10 mouse cellular contexts compared by ENCODE assay signal in genomic region chr4:155320281-155321244, GRCm38 (mm10). TPM values are rescaled to one million over a fixed set of nuclear protein-coding genes. Genes with fewer than 3 reads are reported as not detected.
DNase-seq lines count a peak whose midpoint lies in the region; ATAC-seq and TF ChIP-seq lines count a peak whose summit lies in the region.
"Had no signal": no experiment of that assay in that cellular context is flagged by ENCODE, and none has a peak within 500 bp of the region (broad histone marks: within the 10 kb centered on the region; RNA-seq: fewer than 3 reads in every experiment).

No protein-coding gene starts in this region.

- WGBS in heart, embryonic 10.5 days, result 56% methylated on average over 15 of the region's 15 CpGs
- WGBS in midbrain, embryonic 13.5 days, result 56% methylated on average over 15 of the region's 15 CpGs
- WGBS in thymus, adult 2 months, result 64% methylated on average over 15 of the region's 15 CpGs

- TF ChIP-seq POLR2A in thymus, adult 2 months (IDR thresholded peaks at IDR 0.05; ENCODE audit: control insufficient read depth, extremely low read depth, insufficient read depth, low read length, poor library complexity), result no peak

- peaks cover 26% of the 10 kb centered on the region for H3K4me1 ChIP-seq in heart, embryonic 10.5 days
- H3K4me1 ChIP-seq in ES-E14 (ENCODE audit: control insufficient read depth in 2 of 2, insufficient read depth in 2 of 2, low read length in 2 of 2, poor library complexity in 1 of 2), result peaks cover 3 to 8% of the 10 kb centered on the region in 2 experiments; a peak in 1 of 4 replicates
- H3K4me1 ChIP-seq in midbrain, embryonic 13.5 days (replicated peaks), result peaks cover 13% of the 10 kb centered on the region
- 0 out of 2 replicates have a peak, but pooled peaks cover 2% of the 10 kb centered on the region for H3K4me1 ChIP-seq in thymus, adult 2 months (replicated peaks; ENCODE audit: control insufficient read depth, insufficient read depth, low read length)

- intact Hi-C loops in gastrocnemius, postnatal 14 days (cut with DNase I; ENCODE audit: low total_unique reads), result no loop called here

- in situ Hi-C loops in ES-E14 (cut with MboI; ENCODE audit: low sequenced_read_pairs in 2 of 2, unreplicated experiment in 2 of 2), result no loop called here

- H3K4me2 ChIP-seq in midbrain, embryonic 13.5 days (replicated peaks), result peak overlapping the region; percentile 33
- H3K4me2 ChIP-seq: embryonic facial prominence, embryonic 13.5 days had no signal

- peak; percentile 83 for ATAC-seq in midbrain, embryonic 13.5 days

- peaks cover 20% of the 10 kb centered on the region; the same call in 1 of the 2 replicates for H3K27me3 ChIP-seq in heart, embryonic 10.5 days (ENCODE audit: insufficient read depth, poor library complexity, severe bottlenecking)
- no peaks in the 10 kb centered on the region for H3K27me3 ChIP-seq in midbrain, embryonic 13.5 days
- H3K27me3 ChIP-seq in thymus, adult 2 months (ENCODE audit: control insufficient read depth, insufficient read depth, low read length), result no peaks in the 10 kb centered on the region
- H3K27me3 ChIP-seq: embryonic facial prominence, embryonic 13.5 days had no signal

- DNase-seq in heart, embryonic 10.5 days (ENCODE audit: low spot score), result peak; percentile 88
- DNase-seq in heart, adult 11 months, result no peak
- DNase-seq in ES-E14 (ENCODE audit: low read depth, low spot score), result peak; percentile 82
- DNase-seq in cerebellum, adult 8-10 months, result peak; percentile 65
- peak; percentile 37 for DNase-seq in gastrocnemius, postnatal 14 days
- peak; percentile 66 to 71 for DNase-seq in layer of hippocampus, postnatal 10 days (ENCODE audit: low spot score in 2 of 2)
- DNase-seq in thymus, adult 2 months, result peak; percentile 41

- H3K36me3 ChIP-seq in heart, embryonic 10.5 days, result no peaks in the 10 kb centered on the region
- no peaks in the 10 kb centered on the region for H3K36me3 ChIP-seq in ES-E14 (ENCODE audit: control insufficient read depth, insufficient read depth, low read length, poor library complexity, severe bottlenecking)
- no peaks in the 10 kb centered on the region for H3K36me3 ChIP-seq in midbrain, embryonic 13.5 days
- H3K36me3 ChIP-seq in thymus, adult 2 months (ENCODE audit: control insufficient read depth, insufficient read depth, low read length), result no peaks in the 10 kb centered on the region
- H3K36me3 ChIP-seq: embryonic facial prominence, embryonic 13.5 days had no signal

- TF ChIP-seq CTCF in thymus, adult 2 months (IDR thresholded peaks at IDR 0.05; ENCODE audit: borderline replicate concordance, control insufficient read depth, extremely low read depth, insufficient read depth, low read length, poor library complexity), result peak; percentile 76; the same call in 1 of the 2 replicates

- H3K9me3 ChIP-seq in heart, embryonic 10.5 days, result no peaks in the 10 kb centered on the region
- no peaks in the 10 kb centered on the region for H3K9me3 ChIP-seq in ES-E14 (ENCODE audit: control insufficient read depth, insufficient read depth, low read depth, low read length)
- H3K9me3 ChIP-seq in midbrain, embryonic 13.5 days, result no peaks in the 10 kb centered on the region
- H3K9me3 ChIP-seq: embryonic facial prominence, embryonic 13.5 days had no signal

- H3K9ac ChIP-seq in ES-E14 (ENCODE audit: insufficient read depth, low read depth, low read length, poor library complexity, severe bottlenecking), result no peak overlapping the region
- peak overlapping the region; percentile 48 for H3K9ac ChIP-seq in midbrain, embryonic 13.5 days (replicated peaks)
- H3K9ac ChIP-seq: embryonic facial prominence, embryonic 13.5 days had no signal

- peak overlapping the region; percentile 52; the same call in 1 of the 2 replicates for H3K27ac ChIP-seq in heart, embryonic 10.5 days
- H3K27ac ChIP-seq in ES-E14 (ENCODE audit: insufficient read depth, low read depth, low read length, poor library complexity, severe bottlenecking), result no peak overlapping the region
- peak overlapping the region; percentile 84 for H3K27ac ChIP-seq in midbrain, embryonic 13.5 days
- no peak overlapping the region for H3K27ac ChIP-seq in thymus, adult 2 months (ENCODE audit: control insufficient read depth, insufficient read depth, low read length)
- H3K27ac ChIP-seq: embryonic facial prominence, embryonic 13.5 days had no signal

- no peak overlapping the region for H3K4me3 ChIP-seq in heart, embryonic 10.5 days
- H3K4me3 ChIP-seq in ES-E14 (ENCODE audit: insufficient read depth in 1 of 2, low read depth in 1 of 2, low read length in 2 of 2, poor library complexity in 1 of 2, severe bottlenecking in 1 of 2), result no peak overlapping the region
- H3K4me3 ChIP-seq in midbrain, embryonic 13.5 days (replicated peaks), result no peak overlapping the region
- no peak overlapping the region for H3K4me3 ChIP-seq in thymus, adult 2 months (ENCODE audit: control insufficient read depth, insufficient read depth, low read length)
- H3K4me3 ChIP-seq: embryonic facial prominence, embryonic 13.5 days; myocyte had no signal

TF ChIP-seq in ES-E14, 5 proteins besides CTCF, POLR2A, EP300 and RAD21:
- no peak for TF ChIP-seq CHD2 (IDR thresholded peaks at IDR 0.05; ENCODE audit: low read depth, low read length)

RNA-seq across cellular contexts. Expression of gene Prkcz, which starts 40.6 kb away (rescaled TPM):
- polyA plus RNA-seq in heart, embryonic 10.5 days (2016; fragmentation: Nextera tagmentation; extraction: Ambion mirVana), result 8.9 and 12.4 TPM in 2 replicates
- total RNA-seq in ES-E14 (2012; rRNA removed), result 17.0 and 19.5 TPM in 2 replicates
- 1 to 10 TPM; 1.6 to 2.6 TPM for total RNA-seq in gastrocnemius, postnatal 14 days (2021)
- total RNA-seq in layer of hippocampus, postnatal 10 days (2021), result 100 to 1,000 TPM; 123 to 138 TPM
- 56.7 and 59.5 TPM in 2 replicates for polyA plus RNA-seq in midbrain, embryonic 13.5 days (2015; fragmentation: Nextera tagmentation; extraction: Ambion mirVana)
- 8.5 TPM in 2 replicates for polyA plus RNA-seq in thymus, adult 2 months (2012; rRNA removed)

Comparison
In these comparisons a context has a peak if more than half of its experiments do, and no peak if none do; other contexts are left out.
1. H3K27ac ChIP-seq: peak in heart, embryonic 10.5 days (single experiment) and midbrain, embryonic 13.5 days (single experiment); none in ES-E14 (single experiment) and thymus, adult 2 months (single experiment).